Mouse (Mus musculus): Measurements from ENCODE around the gene 1700016K19Rik. TPM values are rescaled to one million over a fixed set of nuclear protein-coding genes. Genes with fewer than 3 reads are reported as not detected.

The 1700016K19Rik gene
- polyA plus RNA-seq (2015; fragmentation: Nextera tagmentation; extraction: Ambion mirVana) = not detected in 2 replicates

DNA sequence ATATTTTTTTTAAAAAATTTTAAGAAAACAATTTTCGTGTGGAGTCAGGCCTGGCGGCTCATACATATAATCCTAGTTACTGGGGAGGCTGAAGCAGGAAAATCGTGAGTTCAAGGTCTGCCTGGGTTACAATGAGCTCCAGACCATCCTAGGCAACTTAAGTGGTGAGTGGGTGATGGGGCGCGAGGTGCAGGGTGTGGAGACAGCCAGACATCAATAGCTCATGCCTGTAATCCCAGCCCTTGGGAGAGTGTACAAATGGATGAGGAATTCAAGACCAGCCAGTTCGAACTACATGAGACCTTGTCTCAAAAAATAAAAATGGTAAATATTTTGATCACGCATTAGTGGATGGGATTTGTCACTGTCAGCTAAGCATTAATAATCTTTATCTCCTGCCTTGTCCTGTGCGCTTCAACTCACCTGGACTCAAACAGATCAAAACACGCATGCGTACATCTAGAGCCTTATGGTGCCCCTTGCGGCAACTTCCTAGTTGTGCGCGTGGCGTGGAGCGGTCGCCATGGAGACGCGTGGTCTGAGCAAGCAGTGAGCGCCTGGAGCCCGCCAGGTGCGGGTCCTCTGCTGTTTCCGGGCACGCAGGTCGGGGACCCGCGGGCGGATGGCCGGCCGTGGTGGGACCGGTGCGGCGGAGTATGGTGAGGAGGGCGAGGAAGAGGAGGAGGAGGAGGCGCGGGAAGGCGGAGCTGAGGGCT, at the start of gene 1700016K19Rik:
TSS of gene 1700016K19Rik (plus strand) at position 473 of the 716 bp plus-strand sequence.

DNA sequence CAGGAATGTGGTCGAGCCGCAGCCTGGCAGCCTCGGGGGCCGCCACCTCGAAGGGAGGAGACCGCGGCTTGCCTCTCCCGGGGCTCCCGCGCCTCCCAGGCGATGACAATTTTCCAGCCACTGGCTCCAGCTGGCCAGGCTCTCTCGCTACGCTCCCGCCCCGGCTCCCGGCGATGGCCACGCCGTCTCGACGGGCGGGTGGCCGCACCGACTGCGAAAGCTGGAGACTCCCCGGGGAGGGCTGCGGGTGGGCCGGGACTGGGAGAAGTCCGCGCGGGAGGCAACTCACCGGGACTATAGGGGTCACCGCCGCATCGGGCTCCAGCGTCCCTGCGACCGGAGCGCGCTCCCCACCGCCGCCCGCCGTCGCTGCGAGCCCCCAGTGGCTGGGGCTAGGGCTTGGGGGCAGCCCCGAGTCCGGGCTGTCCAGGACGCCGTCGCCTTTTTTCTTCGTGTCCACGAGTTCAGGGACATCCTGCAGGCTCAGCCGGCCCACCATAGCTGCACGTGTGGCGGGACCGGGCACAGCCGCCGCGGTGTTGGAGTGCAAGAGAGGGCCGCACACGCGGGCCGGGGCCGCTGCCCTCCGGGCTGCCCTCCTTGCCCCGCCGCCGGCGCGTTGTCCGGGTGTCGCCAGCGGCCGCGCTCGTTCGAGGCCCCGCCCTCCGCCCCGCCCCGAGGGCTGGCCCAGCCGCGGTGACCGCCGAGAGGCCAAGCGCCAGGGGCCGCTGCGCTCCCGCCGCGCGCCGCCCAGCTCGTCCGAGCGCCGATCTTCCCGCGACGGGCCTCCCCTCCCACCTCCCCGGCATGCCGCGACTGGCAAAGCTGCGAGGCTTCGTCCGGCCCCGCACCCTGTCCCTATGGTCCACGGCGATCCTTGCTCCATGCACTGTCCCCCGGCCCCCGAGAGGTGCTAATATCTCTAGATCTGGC, 27.7 kb downstream of the 1700016K19Rik start, which contains the start of gene Rflnb:
TSS of gene Rflnb (minus strand) at position 644 of the 933 bp plus-strand sequence.

Other genes with a start within 250 kb of the 1700016K19Rik start
- 0.20 and 0.42 TPM in 2 replicates for gene Doc2b, start 203.9 kb upstream of the 1700016K19Rik start, polyA plus RNA-seq (2015; fragmentation: Nextera tagmentation; extraction: Ambion mirVana)
- 1.2 and 1.7 TPM in 2 replicates for gene Rph3al, start 61.5 kb upstream of the 1700016K19Rik start, polyA plus RNA-seq (2015; fragmentation: Nextera tagmentation; extraction: Ambion mirVana)
- 21.9 and 29.3 TPM in 2 replicates for gene Rflnb, start 27.9 kb downstream of the 1700016K19Rik start, polyA plus RNA-seq (2015; fragmentation: Nextera tagmentation; extraction: Ambion mirVana)
- gene Vps53, start 179.7 kb downstream of the 1700016K19Rik start, polyA plus RNA-seq (2015; fragmentation: Nextera tagmentation; extraction: Ambion mirVana) = 18.7 and 20.9 TPM in 2 replicates
- gene Fam57a, start 179.8 kb downstream of the 1700016K19Rik start, polyA plus RNA-seq (2015; fragmentation: Nextera tagmentation; extraction: Ambion mirVana) = 4.2 and 6.0 TPM in 2 replicates
- gene Dbil5, start 217.7 kb downstream of the 1700016K19Rik start, polyA plus RNA-seq (2015; fragmentation: Nextera tagmentation; extraction: Ambion mirVana) = 0.23 and 1.0 TPM in 2 replicates
- 9.4 and 9.9 TPM in 2 replicates for gene Gemin4, start 217.8 kb downstream of the 1700016K19Rik start, polyA plus RNA-seq (2015; fragmentation: Nextera tagmentation; extraction: Ambion mirVana)
- gene Mrm3, start 243.8 kb downstream of the 1700016K19Rik start, polyA plus RNA-seq (2015; fragmentation: Nextera tagmentation; extraction: Ambion mirVana) = 18.3 and 18.8 TPM in 2 replicates
- gene Glod4, start 243.8 kb downstream of the 1700016K19Rik start, polyA plus RNA-seq (2015; fragmentation: Nextera tagmentation; extraction: Ambion mirVana) = 65.4 and 68.0 TPM in 2 replicates

All from spleen, postnatal 0 days (tissue).